Mouse (Mus musculus) kidney, adult 2 months (tissue): ENCODE results near the gene Dscam.

Experiments used
- CTCF ChIP-seq: fragments of 200-500 bp; conservative IDR thresholded peaks from 2 replicates; pipeline ENCODE4 v1.5.1; 2011; ENCODE audit warnings: low read depth, mild to moderate bottlenecking, control low read depth, low read length, moderate library complexity, mixed read lengths; ENCODE audit not compliant: insufficient read depth, insufficient read length
- POLR2A ChIP-seq: fragments of 200-500 bp; IDR thresholded peaks from one replicate; pipeline ENCODE4 v1.6.1; 2011; ENCODE audit warnings: low read depth, low read length, control low read depth

GRCm38 (mm10) chr16:97003965-97004364 is 166.6 kb downstream of the Dscam start:
- TF ChIP-seq CTCF = no peak
- no peak for TF ChIP-seq POLR2A
